Mouse (Mus musculus): ENCODE results near the gene Shf. TPM values are rescaled to one million over a fixed set of nuclear protein-coding genes. Genes with fewer than 3 reads are reported as not detected.

Gene Shf
- polyA plus RNA-seq, 1 experiment from 2014 or later, result 1.7 TPM

DNA sequence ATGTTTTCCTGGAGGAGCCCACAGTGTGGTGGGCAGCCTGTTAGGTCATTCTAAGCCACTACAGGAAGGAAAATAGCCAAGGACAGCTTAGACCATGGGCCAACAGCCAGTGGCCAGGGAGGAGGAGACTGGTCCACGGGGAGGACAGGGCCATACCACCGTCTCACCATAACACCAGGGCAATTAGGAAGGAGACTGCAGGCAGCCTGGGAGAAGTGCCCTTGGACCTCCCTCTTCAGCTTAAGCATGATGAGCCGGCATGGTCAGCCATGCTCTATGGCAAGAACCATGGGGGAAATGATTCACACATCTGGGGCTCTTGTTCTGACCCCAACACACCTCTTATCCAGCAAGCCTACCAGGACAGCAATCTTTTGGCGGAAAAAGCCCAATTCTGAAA lies 1.8 kb downstream of the Shf start:
- 56% methylated on average over 4 of the region's 4 CpGs for WGBS
- H3K9ac ChIP-seq (ENCODE audit: low read length), result no peak overlapping the region
- H3K9me3 ChIP-seq (ENCODE audit: control insufficient read depth, low read length), result no peaks in the 10 kb centered on the region
- no peak for ATAC-seq (ENCODE audit: low FRiP score, low TSS enrichment)
- no peak overlapping the region for H3K4me2 ChIP-seq (replicated peaks; ENCODE audit: low read depth)
- TF ChIP-seq CTCF (IDR thresholded peaks at IDR 0.05; ENCODE audit: low read depth) (no peak), EP300 (optimal IDR thresholded peaks at IDR 0.05) (no peak)
- no peak for DNase-seq (ENCODE audit: low spot score)
- H3K4me3 ChIP-seq (ENCODE audit: low read depth, low read length), result no peak overlapping the region
- no peaks in the 10 kb centered on the region for H3K36me3 ChIP-seq (ENCODE audit: control insufficient read depth, insufficient read depth, low read length)
- no peaks in the 10 kb centered on the region for H3K27me3 ChIP-seq (ENCODE audit: control insufficient read depth, insufficient read depth, low read length)
- no peak overlapping the region for H3K27ac ChIP-seq (replicated peaks)
- H3K4me1 ChIP-seq (replicated peaks; ENCODE audit: control insufficient read depth, insufficient read depth), result no peaks in the 10 kb centered on the region

DNA sequence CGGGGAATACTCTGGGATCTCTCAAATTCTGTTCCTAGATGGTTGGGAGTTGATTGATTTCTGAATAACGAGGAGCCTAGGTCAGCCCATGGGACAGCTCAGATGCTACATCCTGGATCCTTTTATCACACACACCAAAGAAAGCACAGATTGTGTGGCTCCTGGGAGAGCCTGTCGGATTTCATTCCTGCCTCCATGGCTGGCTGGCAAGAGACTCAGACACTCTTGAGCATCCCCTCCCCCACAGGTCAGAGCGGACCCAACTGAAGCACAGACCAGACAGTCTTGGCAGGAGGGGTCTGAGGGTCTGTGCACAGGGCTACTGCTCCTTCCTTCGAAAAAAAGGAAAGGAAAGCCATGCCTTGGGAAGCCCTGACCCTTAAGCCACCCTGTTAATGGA lies 2.3 kb downstream of the Shf start:
- Histone ChIP-seq H3K36me3 (ENCODE audit: control insufficient read depth, insufficient read depth, low read length) (no peaks in the 10 kb centered on the region), H3K9ac (ENCODE audit: low read length) (no peak overlapping the region), H3K27me3 (ENCODE audit: control insufficient read depth, insufficient read depth, low read length) (no peaks in the 10 kb centered on the region), H3K9me3 (ENCODE audit: control insufficient read depth, low read length) (no peaks in the 10 kb centered on the region), H3K4me3 (ENCODE audit: low read depth, low read length) (no peak overlapping the region), H3K27ac (replicated peaks) (no peak overlapping the region), H3K4me1 (replicated peaks; ENCODE audit: control insufficient read depth, insufficient read depth) (no peaks in the 10 kb centered on the region), H3K4me2 (replicated peaks; ENCODE audit: low read depth) (no peak overlapping the region)
- TF ChIP-seq EP300 (optimal IDR thresholded peaks at IDR 0.05) (no peak), CTCF (IDR thresholded peaks at IDR 0.05; ENCODE audit: low read depth) (no peak)
- WGBS, result 53% methylated on average over 5 of the region's 5 CpGs
- no peak for ATAC-seq (ENCODE audit: low FRiP score, low TSS enrichment)
- DNase-seq (ENCODE audit: low spot score), result no peak

DNA sequence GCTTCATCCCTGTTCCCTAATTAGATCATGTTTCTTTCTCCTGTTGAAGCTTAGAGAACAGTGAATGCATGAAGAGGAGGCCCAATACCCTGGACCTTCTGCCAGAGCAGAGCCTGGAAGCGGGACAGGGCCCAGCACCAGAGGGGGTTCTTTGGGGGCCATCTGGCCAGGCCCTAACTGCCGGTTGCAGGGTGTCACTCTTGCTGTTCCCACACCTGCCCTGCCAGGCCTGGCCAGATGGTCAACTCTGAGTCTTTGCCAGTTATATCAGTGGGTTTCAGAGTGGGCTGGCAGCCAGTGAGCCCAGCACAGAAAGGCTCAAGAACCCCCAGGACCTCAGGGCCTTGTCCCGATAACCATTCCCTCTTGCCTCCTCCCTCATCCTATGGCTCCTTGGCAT lies 2.9 kb downstream of the Shf start:
- DNase-seq (ENCODE audit: low spot score) (no peak), ATAC-seq (ENCODE audit: low FRiP score, low TSS enrichment) (no peak)
- Histone ChIP-seq H3K27ac (replicated peaks) (no peak overlapping the region), H3K4me2 (replicated peaks; ENCODE audit: low read depth) (no peak overlapping the region), H3K9me3 (ENCODE audit: control insufficient read depth, low read length) (no peaks in the 10 kb centered on the region), H3K9ac (ENCODE audit: low read length) (no peak overlapping the region), H3K4me3 (ENCODE audit: low read depth, low read length) (no peak overlapping the region), H3K27me3 (ENCODE audit: control insufficient read depth, insufficient read depth, low read length) (no peaks in the 10 kb centered on the region), H3K36me3 (ENCODE audit: control insufficient read depth, insufficient read depth, low read length) (no peaks in the 10 kb centered on the region), H3K4me1 (replicated peaks; ENCODE audit: control insufficient read depth, insufficient read depth) (no peaks in the 10 kb centered on the region)
- 87% methylated on average over 3 of the region's 3 CpGs for WGBS
- TF ChIP-seq CTCF (IDR thresholded peaks at IDR 0.05; ENCODE audit: low read depth) (no peak), EP300 (optimal IDR thresholded peaks at IDR 0.05) (no peak)

DNA sequence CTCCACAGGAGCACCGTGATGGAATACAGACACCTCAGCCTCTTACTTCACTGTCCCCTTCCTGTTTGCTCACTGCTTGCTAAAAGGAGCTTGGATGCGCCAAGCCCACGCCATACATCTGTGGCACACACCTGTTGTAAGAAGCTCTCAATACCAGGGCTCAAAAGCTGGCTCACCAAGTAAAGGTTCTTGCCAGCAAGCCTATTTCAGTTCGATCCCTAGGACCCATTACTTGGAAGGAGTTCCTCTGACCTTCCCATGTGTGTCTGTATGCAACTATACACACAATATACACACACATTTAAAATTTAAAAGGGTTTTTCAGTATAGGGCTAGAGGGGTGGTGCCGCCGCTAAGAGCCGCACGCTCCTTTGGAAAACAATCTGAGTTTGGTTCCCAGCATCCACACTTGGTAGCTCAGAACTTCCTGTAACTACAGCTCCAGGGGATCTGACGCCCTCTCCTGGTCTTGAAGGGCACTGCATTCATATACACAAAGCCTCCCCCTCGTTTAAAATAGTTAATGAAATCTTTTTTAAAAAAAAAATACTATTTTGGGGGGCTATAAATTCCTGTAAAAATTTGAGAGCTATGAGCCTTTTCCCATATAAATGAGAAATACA lies 3.6 kb downstream of the Shf start:
- WGBS, result 85% methylated on average over 10 of the region's 10 CpGs
- TF ChIP-seq EP300 (optimal IDR thresholded peaks at IDR 0.05), result no peak
- peak; percentile 46 for TF ChIP-seq CTCF (IDR thresholded peaks at IDR 0.05; ENCODE audit: low read depth)
- H3K4me1 ChIP-seq (replicated peaks; ENCODE audit: control insufficient read depth, insufficient read depth), result no peaks in the 10 kb centered on the region
- H3K4me2 ChIP-seq (replicated peaks; ENCODE audit: low read depth), result no peak overlapping the region
- ATAC-seq (ENCODE audit: low FRiP score, low TSS enrichment) (no peak), DNase-seq (ENCODE audit: low spot score) (no peak)
- H3K36me3 ChIP-seq (ENCODE audit: control insufficient read depth, insufficient read depth, low read length), result no peaks in the 10 kb centered on the region
- H3K4me3 ChIP-seq (ENCODE audit: low read depth, low read length), result no peak overlapping the region
- H3K9ac ChIP-seq (ENCODE audit: low read length), result no peak overlapping the region
- H3K9me3 ChIP-seq (ENCODE audit: control insufficient read depth, low read length), result no peaks in the 10 kb centered on the region
- no peaks in the 10 kb centered on the region for H3K27me3 ChIP-seq (ENCODE audit: control insufficient read depth, insufficient read depth, low read length)
- no peak overlapping the region for H3K27ac ChIP-seq (replicated peaks)

DNA sequence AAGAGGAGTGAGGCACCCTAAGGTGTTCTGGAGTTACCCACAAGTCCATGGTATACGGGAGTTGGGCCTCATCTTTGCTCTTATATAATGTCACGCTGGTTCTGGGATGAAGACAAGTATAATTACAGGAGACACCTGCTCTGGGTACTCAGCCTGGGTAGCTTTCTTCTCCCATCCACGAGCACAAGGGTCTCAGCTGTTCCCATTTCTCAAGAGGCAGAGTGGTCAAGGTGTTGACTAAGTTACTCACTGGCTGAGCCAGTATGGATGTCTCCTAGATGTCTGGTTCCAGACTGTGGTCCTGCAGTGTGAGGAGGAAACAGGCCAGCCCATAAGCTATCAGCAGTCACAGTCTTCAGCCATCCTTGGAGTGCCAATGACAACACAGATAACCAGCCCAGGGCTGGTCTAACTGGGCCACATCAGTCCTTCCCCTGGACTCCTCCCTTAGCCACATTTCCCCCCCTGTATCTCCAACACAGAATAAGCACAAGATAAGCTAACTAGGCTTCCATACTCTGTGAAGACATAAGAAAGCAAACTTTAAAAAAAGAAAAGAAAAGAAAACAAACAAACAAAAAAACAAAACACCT lies 4.5 kb downstream of the Shf start:
- 86% methylated on average over 3 of the region's 3 CpGs for WGBS
- no peak overlapping the region for H3K9ac ChIP-seq (ENCODE audit: low read length)

More for the DNA sequence above, 4.5 kb downstream of the Shf start:
- Histone ChIP-seq H3K36me3 (ENCODE audit: control insufficient read depth, insufficient read depth, low read length) (no peaks in the 10 kb centered on the region), H3K4me3 (ENCODE audit: low read depth, low read length) (no peak overlapping the region), H3K9me3 (ENCODE audit: control insufficient read depth, low read length) (no peaks in the 10 kb centered on the region), H3K27ac (replicated peaks) (no peak overlapping the region), H3K4me2 (replicated peaks; ENCODE audit: low read depth) (no peak overlapping the region), H3K4me1 (replicated peaks; ENCODE audit: control insufficient read depth, insufficient read depth) (no peaks in the 10 kb centered on the region), H3K27me3 (ENCODE audit: control insufficient read depth, insufficient read depth, low read length) (no peaks in the 10 kb centered on the region)
- no peak for ATAC-seq (ENCODE audit: low FRiP score, low TSS enrichment)
- DNase-seq (ENCODE audit: low spot score), result no peak
- TF ChIP-seq CTCF (IDR thresholded peaks at IDR 0.05; ENCODE audit: low read depth), result no peak
- no peak for TF ChIP-seq EP300 (optimal IDR thresholded peaks at IDR 0.05)

Data from stomach, postnatal 0 days (tissue).